Mouse (Mus musculus) gastrocnemius, adult 8-10 months (tissue): ENCODE data around the gene Nt5c2. TPM values are rescaled to one million over a fixed set of nuclear protein-coding genes. Genes with fewer than 3 reads are reported as not detected.
A peak's percentile ranks its signal among the peaks of the same experiment; 100 is the strongest.

Source experiments
- DNase-seq, 2 experiments: peaks; one replicate each; pipeline ENCODE4 v3.0.0; 2022; ENCODE audit warnings: low spot score in 2 of 2
- total RNA-seq, 4 experiments: library from RNA; stranded (reverse); gene quantifications; 2 replicates each; pipeline ENCODE4 v1.2.4; 2022

The Nt5c2 gene
- total RNA-seq, 4 experiments from 2014 or later: 5.8 to 10.2 (median 8.1) TPM

DNA sequence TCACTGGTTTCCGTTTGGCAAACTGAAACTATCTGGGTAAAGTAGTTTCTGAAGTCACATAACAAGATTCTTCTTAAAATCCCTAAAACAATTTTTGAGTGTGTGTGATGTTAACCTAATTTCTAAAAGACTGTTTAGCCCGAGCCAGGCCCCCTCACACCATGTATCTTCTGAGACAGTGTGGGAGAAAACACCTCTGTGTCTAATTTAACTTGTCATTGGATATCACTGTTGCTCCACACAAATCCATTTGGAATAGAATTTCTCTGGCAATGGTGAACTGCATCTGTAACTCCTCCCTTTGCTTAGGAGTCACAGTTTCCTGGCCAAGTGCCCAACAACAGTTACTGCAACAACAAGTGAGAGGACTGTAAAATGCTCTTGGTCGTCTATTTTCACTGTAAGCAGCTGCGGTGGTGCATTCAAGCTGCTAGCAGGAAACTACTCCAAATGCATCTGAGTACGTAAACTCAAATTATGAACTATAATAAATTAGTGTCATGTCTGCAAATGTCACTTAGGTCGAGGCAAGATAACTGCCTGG lies 85.8 kb downstream of the Nt5c2 start:
- peak; percentile 71 to 77 for DNase-seq

DNA sequence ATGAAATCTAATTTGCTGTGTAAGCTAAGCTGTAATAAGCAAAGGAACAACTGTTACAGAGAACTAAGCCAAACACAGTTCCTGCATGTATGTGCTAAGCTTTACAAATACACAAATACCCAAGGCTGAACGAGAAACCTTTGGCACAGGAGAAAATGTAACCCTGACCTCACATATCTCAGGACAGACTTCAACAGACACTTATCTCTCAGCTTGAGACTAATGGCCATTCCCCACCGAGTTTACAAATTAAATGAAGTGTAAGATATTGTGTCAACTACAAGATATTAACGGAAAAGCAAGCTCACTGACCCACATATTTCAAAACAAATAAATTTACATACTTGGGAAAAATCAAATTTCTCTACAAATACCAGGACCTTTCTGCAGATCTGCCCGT lies 86.8 kb downstream of the Nt5c2 start:
- no peak for DNase-seq

DNA sequence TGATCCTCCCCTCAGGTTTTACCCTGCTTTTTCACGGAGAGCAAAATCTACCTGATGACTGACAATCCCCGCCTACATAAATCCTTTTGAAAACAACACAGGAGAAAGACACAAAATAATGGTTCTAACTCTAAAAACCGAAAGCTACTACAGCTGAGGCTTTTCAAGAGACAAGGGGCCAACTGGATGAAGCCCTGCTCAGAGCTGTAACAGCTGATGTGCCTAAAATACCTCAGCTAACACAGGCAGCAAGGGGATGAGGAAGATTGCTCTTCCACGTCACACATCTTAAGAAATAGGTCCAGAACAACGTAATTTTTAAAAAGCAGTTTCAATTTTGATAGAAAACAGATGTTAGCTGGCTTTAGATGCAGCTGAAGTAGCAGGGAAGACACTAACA lies 88.0 kb downstream of the Nt5c2 start:
- no peak for DNase-seq

DNA sequence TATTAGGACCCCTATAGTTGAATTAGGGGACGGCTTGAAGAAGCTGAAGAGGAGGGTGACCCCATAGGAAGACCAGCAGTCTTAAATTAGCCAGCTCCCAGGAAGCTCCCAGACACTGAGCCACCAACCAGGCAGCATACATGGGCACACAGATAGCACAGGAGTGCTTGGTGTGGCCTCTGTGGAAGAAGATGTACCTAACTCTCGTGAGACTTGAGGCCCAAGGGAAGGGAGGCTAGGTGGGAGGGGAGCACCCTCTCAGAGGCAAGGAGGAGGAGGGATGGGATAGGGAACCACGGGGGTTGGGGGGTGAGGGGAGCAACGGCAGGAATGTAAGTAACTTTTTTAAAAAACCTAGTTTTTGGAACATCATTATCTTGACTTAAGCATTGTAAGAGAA lies 88.6 kb downstream of the Nt5c2 start:
- DNase-seq: no peak

DNA sequence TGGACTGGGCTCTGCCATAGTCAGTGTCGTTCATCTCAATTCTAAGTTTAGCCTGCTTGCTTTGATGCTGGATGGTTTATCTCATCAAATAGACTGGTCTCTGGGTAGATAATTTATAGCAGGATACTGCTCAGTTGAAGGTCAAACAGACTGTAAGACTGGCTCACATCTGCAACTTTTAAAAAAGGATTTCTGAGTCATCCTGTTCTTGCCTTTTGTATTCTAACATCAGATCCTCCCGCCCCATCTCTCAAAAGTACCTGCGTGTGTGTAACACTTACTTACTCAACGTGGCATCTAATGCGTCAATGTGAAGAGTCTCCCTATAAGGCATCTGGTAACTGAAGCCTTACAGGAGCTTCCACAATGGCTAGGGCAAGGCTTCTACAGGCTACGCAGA lies 94.4 kb downstream of the Nt5c2 start:
- DNase-seq: no peak

DNA sequence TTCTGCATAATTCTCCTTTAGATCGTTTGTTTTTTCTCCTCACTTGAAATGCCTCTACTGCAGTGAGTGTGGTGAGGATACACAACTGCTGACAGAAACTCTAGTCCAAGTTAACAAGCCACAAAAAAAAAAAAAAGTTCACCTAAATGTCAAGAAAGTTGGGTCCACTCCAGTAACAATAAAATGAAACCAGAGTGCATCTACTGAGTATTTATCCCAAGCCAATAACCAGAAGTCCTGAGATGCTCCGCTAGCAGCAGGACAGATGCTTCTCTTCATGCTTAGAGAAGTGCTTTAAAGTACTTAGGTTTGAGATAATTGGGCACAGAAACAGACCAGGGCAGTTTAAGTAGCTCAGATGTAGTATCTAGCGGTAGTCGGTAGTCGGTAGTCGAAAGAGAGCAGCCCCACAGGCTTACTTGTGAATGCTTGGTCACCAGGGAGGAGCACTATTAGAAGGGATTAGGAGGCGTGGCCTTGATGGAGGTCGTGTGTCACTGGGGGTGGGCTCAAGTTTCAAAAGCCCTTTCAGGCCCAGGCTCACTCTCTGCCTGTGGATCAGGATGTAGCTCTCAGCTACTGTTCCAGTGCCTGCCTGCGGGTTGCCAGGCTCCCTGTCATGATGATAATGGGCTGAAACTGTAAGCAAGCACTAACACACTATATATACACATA lies 99.4 kb downstream of the Nt5c2 start:
- no peak for DNase-seq

DNA sequence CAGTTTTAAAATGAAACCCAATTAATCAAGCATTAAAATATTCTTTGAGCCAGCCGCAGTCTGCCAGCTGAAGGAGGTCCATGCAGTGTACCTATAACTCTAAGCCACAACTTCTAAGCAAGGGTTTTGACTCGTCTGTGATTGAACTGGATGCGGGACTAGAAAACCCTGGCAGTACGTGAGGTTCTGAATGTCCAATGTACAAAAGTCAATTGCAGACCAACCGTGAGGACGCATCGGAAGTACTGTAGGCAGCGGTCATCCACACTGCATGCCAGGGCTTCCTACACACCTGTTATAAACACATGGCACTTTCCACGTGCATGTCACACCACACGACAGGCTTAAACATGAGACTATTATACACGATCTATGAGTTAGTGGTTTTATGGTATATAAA lies 101.3 kb downstream of the Nt5c2 start:
- DNase-seq: no peak

DNA sequence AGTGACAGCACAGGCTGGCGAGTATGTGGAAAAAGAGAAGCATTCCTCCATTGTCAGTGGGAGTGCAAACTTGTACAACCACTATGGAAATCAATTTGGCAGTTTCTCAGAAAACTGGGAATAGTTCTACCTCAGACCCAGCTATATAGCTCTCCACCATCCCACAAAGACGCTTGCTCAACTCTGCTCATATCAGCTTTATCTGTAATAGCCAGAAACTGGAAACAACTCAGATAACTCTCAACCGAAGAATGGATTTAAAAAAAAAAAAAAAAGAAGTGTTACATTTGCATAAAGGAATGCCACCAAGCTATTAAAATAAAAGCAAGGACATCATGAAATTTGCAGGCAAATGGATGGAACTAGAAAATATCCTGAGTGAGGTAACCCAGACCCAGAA lies 103.5 kb downstream of the Nt5c2 start:
- DNase-seq: no peak

DNA sequence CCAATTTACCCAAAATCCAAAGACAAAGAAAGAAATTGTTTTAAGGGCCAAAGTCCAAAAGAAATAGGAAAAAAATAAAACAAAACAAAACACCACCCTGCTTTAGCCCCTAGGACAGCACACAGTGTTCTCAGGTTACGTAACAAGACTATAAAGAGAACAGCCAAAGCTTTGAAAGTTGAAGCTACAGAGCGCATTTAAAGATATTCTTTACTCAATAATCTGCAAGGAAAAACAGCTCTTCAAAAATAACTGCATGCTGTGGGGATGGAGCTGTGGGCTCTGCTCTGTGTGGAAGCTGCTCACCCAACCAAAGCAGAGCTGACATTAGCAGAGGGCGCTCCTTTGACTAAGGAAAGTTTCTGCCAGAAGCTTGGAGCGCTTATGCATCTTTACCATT lies 106.0 kb downstream of the Nt5c2 start:
- DNase-seq: no peak

DNA sequence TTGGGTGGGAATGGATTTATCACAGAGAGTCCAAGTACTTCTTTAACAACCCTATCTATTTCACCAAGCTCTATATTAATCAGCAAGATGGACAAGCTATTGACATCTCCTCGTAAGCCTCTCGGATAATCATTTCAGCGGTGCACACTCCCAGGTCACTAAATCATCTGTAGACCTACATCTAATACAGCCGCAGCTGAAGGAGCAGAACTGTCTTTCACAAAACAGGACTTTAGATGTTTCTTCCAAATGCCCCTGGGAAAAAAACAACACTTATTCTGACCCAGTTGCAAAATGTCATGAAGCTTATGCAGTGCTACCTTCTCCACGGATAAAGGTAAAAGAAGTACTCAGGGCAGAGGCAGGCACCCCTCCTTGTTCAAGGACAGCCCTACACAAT lies 106.7 kb downstream of the Nt5c2 start:
- no peak for DNase-seq

DNA sequence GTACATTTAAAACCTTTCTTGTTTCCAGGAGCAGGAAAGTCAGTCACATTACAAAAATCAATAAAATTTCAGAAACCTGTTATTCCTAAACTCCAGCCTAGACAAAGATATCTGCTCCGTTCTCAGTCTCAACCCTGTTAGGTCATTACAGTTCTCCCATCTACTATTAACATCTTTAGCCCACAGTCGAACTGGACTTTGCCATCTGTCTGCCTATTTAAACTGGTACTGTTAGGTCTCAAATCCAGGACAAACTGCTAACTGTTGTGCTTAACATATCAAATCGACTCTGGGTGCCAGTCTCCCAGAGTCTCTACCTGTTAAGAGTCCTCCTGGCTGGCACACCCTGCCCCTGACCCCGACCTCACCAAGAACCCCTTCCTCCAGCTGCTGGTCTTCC lies 109.0 kb downstream of the Nt5c2 start:
- no peak for DNase-seq

DNA sequence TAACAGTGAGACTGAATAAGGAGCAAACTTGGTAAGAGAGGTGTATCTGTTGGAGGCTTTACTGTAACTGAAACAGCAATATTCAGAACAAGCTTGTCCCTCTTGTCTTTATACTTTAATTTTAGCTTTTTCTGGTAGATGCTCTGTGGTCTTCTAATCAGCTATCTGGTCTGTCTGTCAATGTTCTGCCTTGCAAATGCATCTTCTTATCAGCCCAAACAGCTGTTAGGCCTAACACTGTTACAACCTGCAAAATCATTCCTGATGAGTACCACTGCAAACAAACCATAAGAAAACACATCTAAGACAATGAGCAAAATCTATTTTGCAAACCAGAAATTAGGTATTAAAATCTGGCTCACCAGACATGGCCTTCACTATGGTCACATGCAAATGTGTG lies 109.6 kb downstream of the Nt5c2 start:
- no peak for DNase-seq

DNA sequence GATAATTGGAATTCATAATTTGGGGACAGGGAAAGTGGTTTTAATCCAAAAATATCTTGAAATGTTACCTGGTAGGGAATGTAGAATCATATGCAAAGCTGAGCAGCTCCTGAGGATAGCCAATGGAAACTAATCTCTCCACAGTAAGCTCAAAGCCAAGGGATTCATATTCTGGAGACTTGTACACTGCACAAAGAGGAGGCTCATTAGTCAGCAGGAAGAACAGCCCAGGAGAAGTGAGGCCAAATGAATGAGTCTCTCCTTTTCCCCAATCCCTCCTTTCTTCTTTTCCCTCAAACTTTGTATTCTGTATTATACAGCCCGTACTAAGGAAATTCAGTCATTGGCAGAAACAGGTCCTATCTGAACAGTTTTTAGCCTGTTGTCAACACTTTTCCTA lies 110.0 kb downstream of the Nt5c2 start:
- DNase-seq: no peak

DNA sequence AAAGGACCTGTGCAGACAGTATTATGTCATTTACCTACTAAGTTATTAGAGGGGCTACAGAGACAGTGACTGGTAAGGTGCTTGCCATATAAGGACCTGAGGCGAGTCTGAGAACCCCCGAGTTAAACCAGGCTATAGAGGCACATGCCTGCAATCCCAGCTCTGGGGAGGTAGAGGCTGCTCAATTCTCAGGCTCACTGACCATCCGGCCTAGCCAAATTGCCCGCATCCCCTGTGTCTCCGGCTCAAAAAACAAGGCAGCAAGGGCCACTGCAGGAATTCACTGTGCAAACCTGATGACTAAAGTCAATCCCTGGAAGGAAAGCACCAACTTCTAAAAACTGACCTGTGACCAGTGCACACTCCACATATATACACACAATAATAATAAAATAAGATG lies 111.6 kb downstream of the Nt5c2 start:
- no peak for DNase-seq

DNA sequence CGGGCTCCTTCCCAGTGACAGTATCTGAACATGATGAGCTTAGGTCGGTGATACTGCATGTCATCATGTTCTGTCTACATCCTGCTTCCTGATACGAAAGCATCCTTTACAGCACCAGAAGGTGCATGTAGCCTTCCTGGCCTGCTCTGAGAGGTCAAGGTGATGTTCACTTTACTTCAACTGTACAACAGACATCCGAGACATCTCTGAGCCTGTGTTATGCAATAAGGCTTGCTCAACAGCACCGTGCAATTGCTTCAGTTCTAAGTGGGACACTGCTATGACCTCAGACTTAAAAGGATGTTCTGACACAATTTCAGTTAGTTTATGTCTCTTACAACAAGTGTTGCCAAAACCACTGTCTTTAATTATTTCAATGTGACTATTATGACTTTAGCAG lies 113.6 kb downstream of the Nt5c2 start:
- DNase-seq: no peak

DNA sequence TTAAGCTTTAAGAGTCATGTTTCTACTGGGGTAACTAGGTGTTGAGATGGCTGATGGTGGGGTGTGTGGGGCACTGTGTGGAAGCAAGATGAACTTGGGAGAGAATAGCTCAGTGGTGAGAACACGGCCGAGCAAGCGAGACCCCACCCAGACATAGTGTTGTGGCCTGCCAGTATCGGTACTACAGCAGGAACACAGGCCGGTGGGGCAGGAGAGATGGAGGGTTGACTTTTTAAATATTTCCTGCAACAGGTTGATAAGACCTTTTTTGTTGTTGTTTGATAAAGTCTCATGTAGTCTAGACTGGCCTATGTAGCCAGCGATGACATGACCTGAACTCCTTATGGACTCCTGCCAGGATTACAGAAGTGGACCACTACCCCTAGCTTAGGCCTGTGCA lies 114.2 kb downstream of the Nt5c2 start:
- DNase-seq: no peak

DNA sequence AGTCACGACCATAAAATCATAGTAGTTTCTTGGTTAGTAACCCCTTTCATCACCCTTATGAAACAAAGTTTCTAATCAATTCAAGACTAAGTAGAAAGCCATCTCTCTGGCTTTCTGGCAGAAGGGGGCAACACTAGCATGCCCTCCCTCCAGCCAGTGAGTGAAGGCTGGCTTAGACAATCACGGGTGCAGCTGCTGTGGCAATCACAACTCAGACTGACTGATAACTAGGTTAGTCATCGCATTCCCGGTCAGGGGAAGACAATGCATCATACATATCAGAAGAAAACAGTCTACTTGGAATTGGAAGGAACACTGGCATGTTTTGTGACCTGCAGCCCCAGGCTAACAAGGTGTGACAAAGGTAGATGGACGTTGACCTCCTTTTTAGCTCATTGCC lies 115.1 kb downstream of the Nt5c2 start:
- DNase-seq: no peak

DNA sequence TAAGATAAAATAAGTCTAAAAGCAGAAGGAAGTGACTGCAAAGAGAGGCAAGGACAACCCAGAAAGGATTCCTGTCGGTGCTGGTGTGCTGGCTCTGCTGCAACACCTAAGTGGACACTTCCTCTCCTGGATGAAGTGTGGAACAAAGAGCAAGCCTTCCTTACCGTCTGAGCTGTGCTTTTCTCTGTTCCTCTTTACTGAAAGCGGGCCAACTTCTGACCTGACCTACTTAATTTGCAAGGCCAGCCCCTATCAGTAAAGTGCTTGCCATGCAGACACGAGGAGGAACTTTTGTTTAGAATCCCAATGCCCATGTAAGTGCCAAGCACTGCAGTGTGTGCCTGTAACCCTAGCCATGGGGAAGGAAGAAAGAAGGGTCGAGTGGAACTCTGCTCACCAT lies 115.6 kb downstream of the Nt5c2 start:
- DNase-seq: no peak

DNA sequence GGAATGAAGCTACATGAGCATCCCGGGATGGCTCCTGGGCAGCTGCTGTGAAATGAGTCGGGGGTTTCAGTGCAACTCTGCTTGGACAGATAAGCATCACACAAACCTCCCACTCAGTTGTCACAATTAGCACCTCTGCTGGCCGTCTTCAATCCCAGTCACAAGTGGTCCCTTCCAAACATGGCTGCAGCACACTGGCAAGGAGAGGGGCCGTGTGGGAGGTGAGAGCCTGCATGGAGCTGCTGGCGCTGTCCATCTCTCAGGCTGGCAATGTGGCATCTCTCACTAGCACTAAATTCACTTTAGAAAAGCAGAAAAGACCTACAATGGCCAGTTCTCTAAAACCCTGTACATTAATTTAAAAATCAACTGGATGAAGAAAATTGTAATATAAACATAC lies 116.7 kb downstream of the Nt5c2 start:
- DNase-seq: no peak

DNA sequence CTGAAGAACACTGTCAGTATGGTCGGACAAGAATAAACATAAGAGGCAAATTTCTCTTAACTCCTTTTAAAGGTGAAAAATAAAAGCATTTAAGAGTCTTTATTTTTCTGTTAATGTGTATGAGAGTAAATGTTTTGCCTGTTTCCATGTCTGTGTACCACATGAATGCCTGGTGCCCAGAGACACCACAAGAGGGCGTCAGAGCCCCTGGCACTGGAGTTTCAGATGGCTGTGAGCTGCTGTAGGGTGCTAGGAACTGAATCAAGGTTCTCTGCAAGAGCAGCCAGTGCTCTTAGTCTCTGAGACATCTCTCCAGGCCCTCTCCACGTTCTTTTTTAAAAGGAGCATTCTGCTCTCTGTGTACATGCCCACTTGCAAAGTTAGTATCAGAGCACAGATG lies 117.8 kb downstream of the Nt5c2 start:
- no peak for DNase-seq

DNA sequence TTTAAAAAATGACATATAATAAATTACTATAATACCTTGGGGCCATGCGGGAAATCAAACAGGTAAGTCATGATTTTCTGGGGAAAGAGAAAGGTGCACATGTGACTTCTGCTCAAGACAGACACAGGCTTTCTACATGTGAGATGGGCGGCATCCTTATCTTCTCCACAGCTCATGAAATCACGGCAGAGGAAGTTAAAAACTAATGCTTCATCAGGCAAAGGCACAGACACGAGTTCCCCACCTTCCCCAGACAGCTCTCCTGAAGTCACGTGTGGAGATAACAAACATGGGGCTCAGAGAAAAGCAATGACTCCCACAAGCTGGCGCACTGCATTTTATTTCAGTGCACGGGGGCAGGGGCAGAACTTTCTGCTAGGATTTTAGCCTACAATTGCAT lies 121.5 kb downstream of the Nt5c2 start:
- DNase-seq: no peak

DNA sequence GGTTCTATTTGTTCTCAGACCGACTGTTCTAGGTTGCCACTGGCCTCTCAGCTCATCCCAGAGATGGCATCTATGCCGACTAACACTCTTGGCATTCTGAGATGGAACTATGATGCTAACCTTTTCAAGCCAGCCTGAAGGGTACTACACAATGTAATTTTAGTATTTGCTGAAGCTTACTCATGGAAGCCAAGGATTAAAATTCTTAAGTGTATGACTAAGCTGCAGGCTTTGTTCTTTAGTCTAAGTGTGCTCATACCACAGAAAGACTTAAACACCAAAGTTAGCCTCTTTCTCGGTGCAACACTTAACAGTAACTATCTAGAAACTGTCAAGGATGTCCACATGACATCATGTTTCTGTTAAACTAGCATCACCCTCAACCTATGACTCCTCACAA lies 122.1 kb downstream of the Nt5c2 start:
- DNase-seq: no peak

DNA sequence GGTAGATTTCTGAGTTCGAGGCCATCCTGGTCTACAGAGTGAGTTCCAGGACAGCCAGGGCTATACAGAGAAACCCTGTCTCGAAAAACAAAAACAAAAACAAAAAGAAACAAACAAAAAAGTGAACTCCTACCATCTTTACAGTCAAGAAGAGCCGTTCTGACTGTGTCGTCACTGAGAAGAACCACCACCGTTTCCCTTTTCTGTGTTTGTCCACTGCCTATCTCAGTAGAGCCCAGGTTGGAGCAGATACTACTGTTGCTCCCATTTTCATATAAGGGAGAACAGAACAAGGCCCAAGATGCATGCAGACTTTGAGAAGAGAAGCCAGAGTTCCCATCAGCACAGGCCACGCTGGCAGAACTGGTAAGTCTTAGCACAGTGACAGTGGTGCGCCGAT lies 124.3 kb downstream of the Nt5c2 start:
- no peak for DNase-seq

DNA sequence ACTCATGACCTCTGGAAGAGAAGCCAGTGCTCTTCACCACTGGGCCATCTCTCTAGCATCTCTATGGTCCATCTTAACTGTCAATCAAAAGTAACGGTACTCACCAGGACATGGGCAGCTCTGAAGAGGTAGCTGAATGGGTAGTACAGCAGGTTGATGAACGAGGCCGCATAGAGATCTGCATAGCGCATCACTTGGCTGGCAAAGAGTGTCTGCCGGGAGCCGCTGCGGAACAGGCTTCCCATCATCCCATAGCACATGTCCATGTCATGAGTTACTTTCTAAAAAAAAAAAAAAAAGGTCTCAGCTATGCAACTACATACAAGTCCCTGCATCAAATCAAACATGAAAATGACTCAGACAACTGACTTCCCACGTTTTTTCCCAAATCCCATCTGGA lies 125.3 kb downstream of the Nt5c2 start:
- DNase-seq: no peak
